Mouse (Mus musculus) intestine, embryonic 16.5 days (tissue): ENCODE measurements around the gene Gmeb1. TPM values are rescaled to one million over a fixed set of nuclear protein-coding genes. Genes with fewer than 3 reads are reported as not detected.

Experiments
- ATAC-seq: fragments of 200-750 bp; cut with Nextera tagmentation; 2 replicates; pipeline ENCODE4 v1.8.0; 2017; ENCODE audit warnings: moderate TSS enrichment, moderate library complexity
- H3K27ac ChIP-seq: fragments of 300-500 bp; sonication (generic); 2 replicates; pipeline ENCODE4 v1.5.1; 2014; ENCODE audit warnings: mild to moderate bottlenecking, low read length
- H3K27me3 ChIP-seq: fragments of 300-500 bp; sonication (generic); replicated peaks from 2 replicates; pipeline ENCODE4 v1.6.1; 2014; ENCODE audit warnings: low read length, control low read depth, mixed read lengths; ENCODE audit not compliant: control insufficient read depth, insufficient read depth
- H3K36me3 ChIP-seq: fragments of 300-500 bp; sonication (generic); 2 replicates; pipeline ENCODE4 v1.6.1; 2014; ENCODE audit warnings: low read length, control low read depth; ENCODE audit not compliant: control insufficient read depth, insufficient read depth
- H3K4me1 ChIP-seq: fragments of 300-500 bp; sonication (generic); 2 replicates; pipeline ENCODE4 v1.6.1; 2014; ENCODE audit warnings: low read length, control low read depth, mixed read lengths; ENCODE audit not compliant: control insufficient read depth, insufficient read depth
- H3K4me2 ChIP-seq: fragments of 300-500 bp; sonication (generic); 2 replicates; pipeline ENCODE4 v1.6.1; 2014; ENCODE audit warnings: low read depth, low read length, control low read depth
- H3K4me3 ChIP-seq: fragments of 300-500 bp; sonication (generic); 2 replicates; pipeline ENCODE4 v1.5.1; 2014; ENCODE audit warnings: mild to moderate bottlenecking, low read length
- H3K9ac ChIP-seq: fragments of 300-500 bp; sonication (generic); 2 replicates; pipeline ENCODE4 v1.6.1; 2014; ENCODE audit warnings: low read depth, low read length
- H3K9me3 ChIP-seq: fragments of 300-500 bp; sonication (generic); 2 replicates; pipeline ENCODE4 v1.6.1; 2016; ENCODE audit warnings: low read length, control low read depth; ENCODE audit not compliant: control insufficient read depth
- WGBS: fragments of 180-500 bp; shearing (Covaris S2); extraction: QIAGEN DNeasy Blood & Tissue Kit; methylation state at CpG from one replicate; pipeline ENCODE4 v1.1.7; 2014; 5-methylcytosine and 5-hydroxymethylcytosine counted together
- microRNA-seq: library from miRNA; unstranded; fragments of <30 nt; microRNA quantifications from one replicate; pipeline ENCODE4, GENCODE M21; 2016
- polyA plus RNA-seq: library from polyadenylated mRNA; unstranded; fragments of >200 nt; fragmentation: Nextera tagmentation; extraction: Ambion mirVana; gene quantifications from 2 replicates; pipeline ENCODE4 v1.2.1, GENCODE M21; 2015

Gene Gmeb1
- polyA plus RNA-seq, 1 experiment from 2014 or later, result 30.2 TPM

DNA sequence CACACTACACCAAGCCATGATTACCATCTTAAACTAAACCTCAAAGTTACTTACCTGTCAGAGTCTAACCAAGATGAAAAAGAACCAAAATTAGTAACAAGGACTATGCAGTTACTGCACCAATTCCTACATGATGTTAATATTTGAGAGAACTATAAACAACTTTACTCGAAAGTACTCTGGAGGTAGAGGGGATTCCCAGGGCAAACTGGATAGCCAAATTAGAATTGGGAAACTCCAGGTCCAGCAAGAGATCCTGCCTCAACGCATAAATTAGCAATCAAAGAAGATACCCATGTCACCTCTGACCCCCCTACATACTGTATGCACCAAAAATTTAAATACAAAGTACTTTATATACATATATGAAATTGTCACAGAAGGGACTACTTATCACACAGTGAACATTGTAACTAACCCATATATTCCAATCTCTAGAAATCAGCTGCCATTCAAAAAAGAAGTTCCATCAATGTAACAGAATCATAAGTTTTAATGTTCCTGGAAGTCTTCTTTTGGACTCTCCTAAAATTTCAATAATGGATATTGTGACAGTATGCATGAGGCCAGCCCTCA, 73.5 kb downstream of the Gmeb1 start:
- Histone ChIP-seq H3K4me2 (no peak overlapping the region), H3K9me3 (no peaks in the 10 kb centered on the region), H3K36me3 (peaks cover 6% of the 10 kb centered on the region; the same call in 1 of the 2 replicates), H3K4me1 (no peaks in the 10 kb centered on the region), H3K27ac (no peak overlapping the region), H3K4me3 (no peak overlapping the region), H3K9ac (no peak overlapping the region), H3K27me3 (no peaks in the 10 kb centered on the region)
- 90% methylated on average over 2 of the region's 2 CpGs for WGBS
- no peak for ATAC-seq

DNA sequence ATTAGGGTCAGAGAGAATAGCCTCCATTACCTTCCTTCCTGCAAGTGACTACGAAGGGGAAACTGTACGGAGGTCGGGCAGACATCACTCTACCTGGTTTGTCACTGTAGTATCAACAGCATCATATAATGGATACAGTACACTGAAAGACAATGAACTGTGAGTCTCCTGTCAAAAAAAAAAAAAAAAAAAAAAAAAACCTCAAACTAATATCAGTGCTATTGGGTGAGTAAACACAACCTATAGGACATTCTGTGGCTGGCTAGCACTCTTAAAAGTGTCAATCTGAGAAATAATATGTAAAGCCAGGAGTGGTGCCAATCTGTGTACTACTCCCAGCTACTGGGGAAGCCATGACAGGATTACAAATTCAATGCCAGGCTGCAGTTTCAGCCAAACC, 78.2 kb downstream of the Gmeb1 start:
- Histone ChIP-seq H3K9ac (no peak overlapping the region), H3K9me3 (no peaks in the 10 kb centered on the region), H3K4me2 (no peak overlapping the region), H3K27ac (no peak overlapping the region), H3K27me3 (no peaks in the 10 kb centered on the region), H3K4me3 (no peak overlapping the region), H3K4me1 (no peaks in the 10 kb centered on the region), H3K36me3 (peaks cover 6% of the 10 kb centered on the region; the same call in 1 of the 2 replicates)
- 87% methylated on average over 3 of the region's 3 CpGs for WGBS
- ATAC-seq, result no peak

DNA sequence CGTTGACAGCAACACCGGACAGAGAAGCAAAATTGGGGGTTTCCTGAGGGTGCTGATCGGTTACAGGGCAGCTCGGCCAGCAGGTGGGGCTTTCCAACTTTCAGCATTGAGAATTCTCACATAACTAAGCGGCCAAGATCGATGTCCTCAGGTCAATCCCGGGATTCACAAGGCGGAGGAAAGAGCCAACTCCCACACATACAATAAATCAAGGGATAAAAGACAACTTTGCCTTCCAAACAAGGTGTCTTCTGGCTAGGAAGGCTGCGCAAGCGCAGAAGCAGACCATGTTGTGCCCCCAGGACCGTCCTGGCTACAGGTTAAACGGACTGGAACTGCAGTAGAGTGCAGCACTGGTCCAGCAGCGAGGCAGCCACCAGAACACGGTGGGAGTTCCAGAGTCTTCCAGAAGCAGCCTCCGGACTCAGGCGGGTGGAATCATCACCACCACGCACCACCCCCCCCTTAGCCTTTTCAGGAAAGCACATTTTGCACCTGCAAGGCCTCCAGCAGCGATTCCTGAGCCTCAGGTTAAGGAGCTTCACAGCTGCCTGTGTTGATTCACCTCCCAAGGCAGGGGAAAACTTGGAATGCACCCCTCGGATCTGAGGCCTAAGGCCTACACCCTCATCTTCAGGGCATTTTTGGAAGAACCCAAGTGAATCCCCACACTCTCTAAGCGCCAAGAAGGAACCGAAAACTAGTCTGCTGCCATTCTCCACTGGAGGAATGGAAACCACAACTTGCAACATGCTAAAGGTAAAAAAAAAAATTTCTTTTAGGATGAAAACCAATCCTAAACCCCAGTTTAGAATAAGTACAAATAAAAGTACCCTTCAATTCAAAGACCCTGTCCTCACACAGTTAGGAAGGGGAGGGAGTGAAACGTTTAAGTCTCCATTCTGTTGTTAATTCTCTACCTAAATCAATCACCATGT, 79.4 kb downstream of the Gmeb1 start:
- Histone ChIP-seq H3K27me3 (no peaks in the 10 kb centered on the region), H3K9me3 (no peaks in the 10 kb centered on the region), H3K36me3 (peaks cover 6% of the 10 kb centered on the region; the same call in 1 of the 2 replicates), H3K4me3 (no peak overlapping the region), H3K27ac (no peak overlapping the region), H3K4me1 (no peaks in the 10 kb centered on the region), H3K4me2 (no peak overlapping the region), H3K9ac (no peak overlapping the region)
- no peak for ATAC-seq
- WGBS, result 56% methylated on average over 22 of the region's 22 CpGs

DNA sequence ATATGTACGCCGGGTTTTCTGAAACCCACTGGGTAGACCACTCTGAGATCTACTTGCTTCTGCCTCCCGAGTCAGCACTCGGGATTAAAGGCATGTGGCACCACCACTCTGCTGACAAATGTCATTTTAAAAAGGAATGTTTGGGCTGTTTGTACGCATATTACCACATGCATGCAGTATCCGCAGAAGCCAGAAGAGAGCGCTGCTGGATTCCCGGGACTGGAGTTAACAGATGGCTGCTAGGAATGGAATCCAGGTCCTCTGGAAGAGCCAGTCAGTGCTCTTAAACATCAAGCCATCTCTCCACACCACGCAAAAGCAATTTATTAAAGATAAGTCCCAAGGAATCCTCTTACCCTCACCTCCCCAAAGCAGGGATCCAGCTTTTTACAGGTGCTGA, 80.7 kb downstream of the Gmeb1 start:
- Histone ChIP-seq H3K27me3 (no peaks in the 10 kb centered on the region), H3K36me3 (peaks cover 5% of the 10 kb centered on the region; the same call in 1 of the 2 replicates), H3K4me3 (no peak overlapping the region), H3K27ac (no peak overlapping the region), H3K9me3 (no peaks in the 10 kb centered on the region), H3K4me1 (no peaks in the 10 kb centered on the region), H3K9ac (no peak overlapping the region), H3K4me2 (no peak overlapping the region)
- ATAC-seq, result no peak
- 73% methylated on average over 9 of the region's 9 CpGs for WGBS

DNA sequence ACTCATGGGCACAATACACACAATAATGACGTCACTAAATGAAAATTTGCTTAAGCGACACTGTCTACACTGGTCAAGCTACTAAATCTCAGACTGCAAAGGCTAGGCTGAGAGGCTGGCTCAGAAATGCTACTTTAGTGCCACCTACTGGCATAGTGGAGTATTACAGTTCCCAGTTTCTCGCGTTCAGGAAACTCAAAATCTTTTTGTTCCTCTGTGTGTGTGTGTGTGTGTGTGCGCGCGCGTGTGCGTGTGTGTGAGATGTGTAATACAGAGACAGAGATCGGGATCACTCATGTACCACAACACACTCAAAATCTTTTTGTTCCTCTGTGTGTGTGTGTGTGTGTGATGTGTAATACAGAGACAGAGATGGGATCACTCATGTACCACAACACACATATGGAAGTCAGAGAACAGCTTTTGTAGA, 82.8 kb downstream of the Gmeb1 start:
- no peak overlapping the region for H3K4me2 ChIP-seq
- WGBS, result 6% methylated on average over 10 of the region's 10 CpGs
- ATAC-seq, result peak; percentile 80

DNA sequence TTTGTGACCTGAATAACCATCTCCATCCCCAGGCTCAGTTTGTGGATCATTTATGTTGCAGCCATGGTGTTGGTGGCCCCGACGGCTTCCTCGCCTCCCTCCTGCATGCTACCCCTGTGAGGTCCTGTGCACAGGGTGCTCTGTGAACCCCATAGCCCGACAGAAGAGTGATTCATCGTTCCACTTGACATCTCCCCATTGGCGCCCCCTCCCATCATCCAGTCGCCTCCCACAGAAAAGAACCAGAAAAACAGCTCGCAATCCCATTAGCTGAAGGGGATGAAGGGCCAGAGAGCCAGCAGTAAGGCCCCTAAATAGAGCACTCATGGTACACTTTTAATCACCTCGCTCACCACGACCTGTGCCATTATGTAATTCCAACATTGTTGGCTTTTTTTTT, 84.9 kb downstream of the Gmeb1 start:
- Histone ChIP-seq H3K27me3 (no peaks in the 10 kb centered on the region), H3K9me3 (no peaks in the 10 kb centered on the region), H3K4me1 (no peaks in the 10 kb centered on the region), H3K27ac (no peak overlapping the region), H3K4me3 (no peak overlapping the region), H3K4me2 (no peak overlapping the region), H3K36me3 (no peaks in the 10 kb centered on the region), H3K9ac (no peak overlapping the region)
- no peak for ATAC-seq
- 59% methylated on average over 10 of the region's 10 CpGs for WGBS

More for the DNA sequence above, 82.8 kb downstream of the Gmeb1 start:
- Histone ChIP-seq H3K4me1 (no peaks in the 10 kb centered on the region), H3K36me3 (no peaks in the 10 kb centered on the region), H3K27ac (no peak overlapping the region), H3K27me3 (no peaks in the 10 kb centered on the region), H3K4me3 (no peak overlapping the region), H3K9ac (no peak overlapping the region), H3K9me3 (no peaks in the 10 kb centered on the region)

Small RNAs within 50 kb of the gene (microRNA-seq; reads per million reads assigned to microRNA genes)
- gene Gm22033, result not detected

Other genes with a start within 250 kb of the Gmeb1 start
- gene Gm10300, start 186.9 kb downstream of the Gmeb1 start, polyA plus RNA-seq, result not detected in 2 replicates
- gene Epb41, start 186.3 kb downstream of the Gmeb1 start, polyA plus RNA-seq, result 41.5 and 46.8 TPM in 2 replicates
- 0.22 and 0.26 TPM in 2 replicates for gene Oprd1, start 117.1 kb downstream of the Gmeb1 start, polyA plus RNA-seq
- 62.4 and 73.7 TPM in 2 replicates for gene Ythdf2, start 49.3 kb downstream of the Gmeb1 start, polyA plus RNA-seq
- gene Taf12, start 12.8 kb upstream of the Gmeb1 start, polyA plus RNA-seq, result 39.8 and 41.1 TPM in 2 replicates
- gene Rab42, start 41.8 kb upstream of the Gmeb1 start, polyA plus RNA-seq, result 5.3 and 7.8 TPM in 2 replicates
- gene Trnau1ap, start 67.9 kb upstream of the Gmeb1 start, polyA plus RNA-seq, result 79.6 and 81.1 TPM in 2 replicates
- 82.2 and 90.6 TPM in 2 replicates for gene Rcc1, start 92.0 kb upstream of the Gmeb1 start, polyA plus RNA-seq
- gene Phactr4, start 160.9 kb upstream of the Gmeb1 start, polyA plus RNA-seq, result 15.9 and 17.2 TPM in 2 replicates
- gene Med18, start 202.3 kb upstream of the Gmeb1 start, polyA plus RNA-seq, result 15.2 and 18.4 TPM in 2 replicates
- gene Sesn2, start 248.9 kb upstream of the Gmeb1 start, polyA plus RNA-seq, result 11.6 and 12.4 TPM in 2 replicates